Mouse (Mus musculus): Measurements from ENCODE around the gene Eif2ak2.
A peak's percentile ranks its signal among the peaks of the same experiment; 100 is the strongest.

- peak; percentile 50; the same call in 1 of the 2 replicates for TF ChIP-seq EP300 (IDR thresholded peaks at IDR 0.05; ENCODE audit: low read depth)
- no peak for TF ChIP-seq CTCF (IDR thresholded peaks at IDR 0.05; ENCODE audit: low read depth)
These were observed at the start of gene Eif2ak2 for GRCm38 (mm10) chr17:78882401-78883112.

Data from liver, postnatal 0 days (tissue).